8 mouse cellular contexts compared by ENCODE assay signal in genomic region chrX:134162826-134163225, GRCm38 (mm10). TPM values are rescaled to one million over a fixed set of nuclear protein-coding genes. Genes with fewer than 3 reads are reported as not detected.
A peak's percentile ranks its signal among the peaks of the same experiment; 100 is the strongest.
DNase-seq lines count a peak whose midpoint lies in the region; ATAC-seq lines count a peak whose summit lies in the region.

No protein-coding gene starts in this region.

- peak overlapping the region; percentile 38 for H3K4me3 ChIP-seq in hindbrain, embryonic 16.5 days (ENCODE audit: low read length)
- H3K4me3 ChIP-seq in midbrain, embryonic 13.5 days (replicated peaks) = peak overlapping the region; percentile 40

- H3K9me3 ChIP-seq in hindbrain, embryonic 16.5 days (ENCODE audit: control insufficient read depth, low read length) = no peaks in the 10 kb centered on the region
- H3K9me3 ChIP-seq in midbrain, embryonic 13.5 days = no peaks in the 10 kb centered on the region

- no peaks in the 10 kb centered on the region for H3K36me3 ChIP-seq in hindbrain, embryonic 16.5 days (ENCODE audit: control insufficient read depth, insufficient read depth, low read length)
- no peaks in the 10 kb centered on the region for H3K36me3 ChIP-seq in midbrain, embryonic 13.5 days

- H3K27ac ChIP-seq in hindbrain, embryonic 16.5 days (ENCODE audit: low read depth, low read length) = no peak overlapping the region
- no peak overlapping the region for H3K27ac ChIP-seq in midbrain, embryonic 13.5 days

- H3K9ac ChIP-seq in hindbrain, embryonic 16.5 days (ENCODE audit: low read depth, low read length) = peak overlapping the region; percentile 33; the same call in 1 of the 2 replicates
- peak overlapping the region; percentile 32; the same call in 1 of the 2 replicates for H3K9ac ChIP-seq in midbrain, embryonic 13.5 days (replicated peaks)

- peak overlapping the region; percentile 61 for H3K4me2 ChIP-seq in hindbrain, embryonic 16.5 days (ENCODE audit: low read length)
- peak overlapping the region; percentile 58 for H3K4me2 ChIP-seq in midbrain, embryonic 13.5 days (replicated peaks)

- no peaks in the 10 kb centered on the region for H3K27me3 ChIP-seq in hindbrain, embryonic 16.5 days (replicated peaks; ENCODE audit: control insufficient read depth, insufficient read depth, low read length)
- H3K27me3 ChIP-seq in midbrain, embryonic 13.5 days = peaks cover 14% of the 10 kb centered on the region

- 36% methylated on average over 8 of the region's 11 CpGs for WGBS in hindbrain, embryonic 16.5 days
- WGBS in midbrain, embryonic 13.5 days = 25% methylated on average over 11 of the region's 11 CpGs

- no peaks in the 10 kb centered on the region for H3K4me1 ChIP-seq in hindbrain, embryonic 16.5 days (ENCODE audit: control insufficient read depth, insufficient read depth, low read depth, low read length)
- no peaks in the 10 kb centered on the region; the same call in 1 of the 2 replicates for H3K4me1 ChIP-seq in midbrain, embryonic 13.5 days (replicated peaks)

- ATAC-seq in hindbrain, embryonic 16.5 days = peak; percentile 64
- 0 out of 2 replicates have a peak, but pooled peaks have one; percentile 24 for ATAC-seq in midbrain, embryonic 13.5 days
- no peak for ATAC-seq in megakaryocyte-erythroid progenitor cell, adult 5-6 weeks (replicated peaks; ENCODE audit: low FRiP score, low TSS enrichment, poor library complexity, severe bottlenecking)

- peak; percentile 10 for DNase-seq in cerebellum, adult 11 months
- DNase-seq in cerebellum, postnatal 4 days (ENCODE audit: low spot score in 2 of 2) = no peak
- peak; percentile 32 to 33 for DNase-seq in spleen, adult 18-20 months
- DNase-seq in spleen, postnatal 14 days (ENCODE audit: low spot score in 2 of 2) = no peak
- peak; percentile 12 to 20 for DNase-seq in thymus, postnatal 10 days (ENCODE audit: low spot score in 2 of 2)

RNA-seq across cellular contexts. Expression of gene Xkrx, which starts 0.9 kb away (rescaled TPM):
- 0.95 and 1.1 TPM in 2 replicates for polyA plus RNA-seq in hindbrain, embryonic 16.5 days (2015; fragmentation: Nextera tagmentation; extraction: Ambion mirVana)
- 0.31 and 0.44 TPM in 2 replicates for polyA plus RNA-seq in midbrain, embryonic 13.5 days (2015; fragmentation: Nextera tagmentation; extraction: Ambion mirVana)
- 1.1 TPM in 1 of 2 replicates, not detected in the other for total RNA-seq in megakaryocyte-erythroid progenitor cell, adult 5-6 weeks (2014; fragmentation: Nextera tagmentation)
- total RNA-seq in megakaryocyte-erythroid progenitor cell, adult 5-6 weeks (2017) = not detected in 2 replicates

RNA-seq across cellular contexts. Expression of gene Arl13a, which starts 24.5 kb away (rescaled TPM):
- not detected in 2 replicates for polyA plus RNA-seq in hindbrain, embryonic 16.5 days (2015; fragmentation: Nextera tagmentation; extraction: Ambion mirVana)
- not detected in 2 replicates for polyA plus RNA-seq in midbrain, embryonic 13.5 days (2015; fragmentation: Nextera tagmentation; extraction: Ambion mirVana)
- not detected in 2 replicates for total RNA-seq in megakaryocyte-erythroid progenitor cell, adult 5-6 weeks (2014; fragmentation: Nextera tagmentation)
- not detected in 2 replicates for total RNA-seq in megakaryocyte-erythroid progenitor cell, adult 5-6 weeks (2017)

RNA-seq across cellular contexts. Expression of gene Nox1, which starts 58.9 kb away (rescaled TPM):
- polyA plus RNA-seq in hindbrain, embryonic 16.5 days (2015; fragmentation: Nextera tagmentation; extraction: Ambion mirVana) = 0.15 and 0.36 TPM in 2 replicates
- 0.07 TPM in 1 of 2 replicates, not detected in the other for polyA plus RNA-seq in midbrain, embryonic 13.5 days (2015; fragmentation: Nextera tagmentation; extraction: Ambion mirVana)
- total RNA-seq in megakaryocyte-erythroid progenitor cell, adult 5-6 weeks (2014; fragmentation: Nextera tagmentation) = 0.22 TPM in 1 of 2 replicates, not detected in the other
- total RNA-seq in megakaryocyte-erythroid progenitor cell, adult 5-6 weeks (2017) = not detected in 2 replicates

Comparison
In these comparisons a context has a peak if more than half of its experiments do, and no peak if none do; other contexts are left out.
1. DNase-seq: peak in cerebellum, adult 11 months (single experiment), spleen, adult 18-20 months (2 of 2) and thymus, postnatal 10 days (2 of 2); none in cerebellum, postnatal 4 days (0 of 2) and spleen, postnatal 14 days (0 of 2).